Mouse (Mus musculus) C2C12 (cell line): Measurements from ENCODE around the gene Gng8. TPM values are rescaled to one million over a fixed set of nuclear protein-coding genes. Genes with fewer than 3 reads are reported as not detected.
A peak's percentile ranks its signal among the peaks of the same experiment; 100 is the strongest.

Experiments
- H3K27me3 ChIP-seq: one replicate; pipeline ENCODE4 v1.6.1; 2011; ENCODE audit not compliant: control insufficient read depth, insufficient read depth, insufficient read length
- H3K36me3 ChIP-seq: one replicate; pipeline ENCODE4 v1.6.1; 2011; ENCODE audit not compliant: control insufficient read depth, insufficient read depth
- H3K4me3 ChIP-seq: one replicate; pipeline ENCODE4 v1.5.1; 2011; ENCODE audit warnings: mild to moderate bottlenecking, control low read depth; ENCODE audit not compliant: poor library complexity, insufficient read depth, severe bottlenecking
- H3K79me2 ChIP-seq: one replicate; pipeline ENCODE4 v1.6.1; 2011; ENCODE audit not compliant: control insufficient read depth, insufficient read depth
- H3K79me3 ChIP-seq: one replicate; pipeline ENCODE4 v1.6.1; 2011; ENCODE audit warnings: low read depth, control low read depth
- H3ac ChIP-seq: one replicate; pipeline ENCODE3; 2011; ENCODE audit warnings: low read depth; ENCODE audit not compliant: control insufficient read depth, insufficient read length
- CEBPB ChIP-seq: IDR thresholded peaks from one replicate; pipeline ENCODE4 v1.6.1; 2011; ENCODE audit warnings: low read depth, mild to moderate bottlenecking, control low read depth, moderate library complexity
- CTCF ChIP-seq: IDR thresholded peaks from one replicate; pipeline ENCODE4 v1.5.1; 2011; ENCODE audit not compliant: control insufficient read depth, insufficient read depth, insufficient read length
- FOSL1 ChIP-seq: IDR thresholded peaks from one replicate; pipeline ENCODE4 v1.8.0; 2011; ENCODE audit warnings: mild to moderate bottlenecking, low read length; ENCODE audit not compliant: poor library complexity, insufficient read depth, severe bottlenecking
- MAX ChIP-seq: IDR thresholded peaks from one replicate; pipeline ENCODE4 v1.6.1; 2011; ENCODE audit warnings: mild to moderate bottlenecking, control low read depth
- MYOD1 ChIP-seq: IDR thresholded peaks from one replicate; pipeline ENCODE4 v1.6.1; 2011; ENCODE audit warnings: low read depth; ENCODE audit not compliant: control insufficient read depth, insufficient read length
- MYOG ChIP-seq: IDR thresholded peaks from one replicate; pipeline ENCODE4 v1.6.1; 2011; ENCODE audit not compliant: control insufficient read depth, insufficient read length; ENCODE audit errors: extremely low read depth
- USF1 ChIP-seq: IDR thresholded peaks from one replicate; pipeline ENCODE4 v1.6.1; 2011; ENCODE audit warnings: low read depth, mild to moderate bottlenecking, control low read depth, moderate library complexity
- polyA plus RNA-seq: library from polyadenylated mRNA; unstranded; fragments of >200 nt; fragmentation: generic; extraction: Trizol; gene quantifications from one replicate; pipeline ENCODE4 v1.2.1, GENCODE M21; 2012; ENCODE audit warnings: missing spikeins

Gene Gng8
- polyA plus RNA-seq, 1 experiment = 2.6 TPM

DNA sequence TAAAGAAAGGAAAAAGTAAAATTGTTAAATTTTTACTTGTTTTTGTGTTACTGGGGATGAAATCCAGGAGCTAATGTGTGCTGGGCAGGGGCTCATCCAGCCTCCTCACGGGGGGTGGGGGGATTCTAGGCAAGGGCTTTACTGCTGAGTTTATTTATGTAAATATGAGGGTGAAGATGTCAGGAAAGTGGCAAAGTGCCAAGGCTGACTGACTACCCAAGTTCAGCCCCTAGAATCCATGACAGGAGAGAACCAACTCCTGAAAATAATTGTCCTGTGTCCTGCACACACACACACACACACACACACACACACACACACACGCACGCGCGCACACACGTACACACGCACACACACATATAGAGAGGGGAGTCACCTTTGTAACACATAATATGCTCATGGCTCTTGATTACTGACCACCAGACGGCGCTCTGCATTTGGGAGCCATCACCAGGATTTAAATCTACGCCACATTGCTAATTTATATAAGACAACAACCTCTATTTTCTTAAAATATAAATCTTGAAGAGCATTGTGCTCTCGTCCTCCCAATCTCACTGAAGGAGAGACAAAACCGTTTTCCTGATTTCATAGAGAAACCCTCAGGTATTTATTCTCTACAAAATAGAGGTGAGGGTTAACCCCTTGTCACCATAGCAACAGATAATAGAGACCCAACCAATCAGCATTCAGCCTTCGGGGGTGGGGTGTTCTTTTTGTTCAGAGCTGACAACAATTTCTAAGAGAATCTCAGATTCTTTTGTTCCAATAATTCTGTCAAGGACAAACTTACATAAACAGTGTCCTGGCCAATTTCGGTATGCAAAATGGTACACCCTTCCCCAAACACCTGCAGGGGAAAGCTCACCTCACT lies 41.4 kb downstream of the Gng8 start:
- TF ChIP-seq CTCF = no peak
- TF ChIP-seq MYOG = no peak
- TF ChIP-seq USF1 = no peak
- TF ChIP-seq FOSL1 = no peak
- Histone ChIP-seq H3K27me3 (no peaks in the 10 kb centered on the region), H3ac (no peak overlapping the region), H3K79me3 (no peaks in the 10 kb centered on the region), H3K4me3 (no peak overlapping the region), H3K36me3 (no peaks in the 10 kb centered on the region), H3K79me2 (no peaks in the 10 kb centered on the region)

DNA sequence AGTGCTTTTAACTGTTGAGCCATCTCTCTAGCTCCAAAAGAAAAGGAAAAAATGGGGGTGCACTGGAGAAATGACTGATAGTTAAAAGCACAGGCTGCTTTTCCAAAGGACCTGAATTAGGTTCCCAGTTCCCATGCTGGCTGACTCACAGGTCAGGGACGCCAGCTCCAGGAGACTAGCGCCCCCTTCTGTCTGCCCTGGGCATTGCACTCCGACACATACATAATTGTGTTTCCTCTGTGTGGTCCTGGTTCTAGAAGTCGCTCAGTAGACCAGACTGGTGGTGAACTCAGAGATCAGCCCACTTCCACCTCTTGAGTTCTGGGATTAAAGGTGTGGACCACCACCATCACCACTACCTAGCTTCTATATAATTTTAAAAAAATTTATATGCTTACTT lies 45.7 kb downstream of the Gng8 start:
- Histone ChIP-seq H3K27me3 (no peaks in the 10 kb centered on the region), H3K79me3 (no peaks in the 10 kb centered on the region)
- TF ChIP-seq CTCF (peak; percentile 5), USF1 (no peak)

DNA sequence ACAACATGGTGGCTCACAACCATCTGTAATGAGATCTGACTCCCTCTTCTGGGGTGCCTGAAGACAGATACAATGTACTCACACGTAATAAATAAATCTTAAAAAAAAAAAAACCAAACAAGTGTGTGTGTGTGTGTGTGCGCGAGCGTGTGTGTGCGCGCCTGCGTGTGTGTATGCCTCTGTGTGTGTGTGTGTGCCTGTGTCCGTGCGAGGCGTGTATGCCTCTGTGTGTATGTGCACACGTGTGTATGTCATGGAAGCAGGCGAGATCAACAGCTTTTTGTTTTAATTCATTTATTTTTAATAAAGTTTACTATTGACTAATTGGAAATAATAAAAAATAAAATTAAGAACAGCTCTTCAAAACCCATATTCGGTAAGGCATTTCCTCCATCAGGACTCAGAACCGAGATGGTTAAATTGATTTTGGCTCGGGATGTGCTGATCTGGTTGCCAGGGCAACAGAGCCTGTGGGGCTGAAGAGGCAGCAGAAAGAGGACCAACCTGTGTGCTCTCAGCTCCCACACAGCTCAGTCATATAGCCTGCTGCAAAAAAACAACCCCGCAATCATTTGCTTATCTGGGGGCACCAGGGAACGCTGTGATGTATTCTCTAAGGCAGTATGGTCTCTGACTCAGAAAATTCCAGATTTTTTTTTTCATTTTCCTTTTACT lies 46.7 kb downstream of the Gng8 start:
- H3K79me2 ChIP-seq = no peaks in the 10 kb centered on the region
- no peaks in the 10 kb centered on the region for H3K27me3 ChIP-seq
- H3K36me3 ChIP-seq = no peaks in the 10 kb centered on the region
- H3K79me3 ChIP-seq = no peaks in the 10 kb centered on the region
- H3K4me3 ChIP-seq = no peak overlapping the region
- TF ChIP-seq FOSL1 = no peak
- TF ChIP-seq CEBPB = no peak
- TF ChIP-seq MAX = no peak
- TF ChIP-seq USF1 = no peak
- TF ChIP-seq CTCF = no peak
- TF ChIP-seq MYOD1 = no peak
- TF ChIP-seq MYOG = no peak
- H3ac ChIP-seq = no peak overlapping the region

More for the DNA sequence above, 45.7 kb downstream of the Gng8 start:
- Histone ChIP-seq H3K36me3 (no peaks in the 10 kb centered on the region), H3ac (no peak overlapping the region), H3K4me3 (no peak overlapping the region), H3K79me2 (no peaks in the 10 kb centered on the region)

DNA sequence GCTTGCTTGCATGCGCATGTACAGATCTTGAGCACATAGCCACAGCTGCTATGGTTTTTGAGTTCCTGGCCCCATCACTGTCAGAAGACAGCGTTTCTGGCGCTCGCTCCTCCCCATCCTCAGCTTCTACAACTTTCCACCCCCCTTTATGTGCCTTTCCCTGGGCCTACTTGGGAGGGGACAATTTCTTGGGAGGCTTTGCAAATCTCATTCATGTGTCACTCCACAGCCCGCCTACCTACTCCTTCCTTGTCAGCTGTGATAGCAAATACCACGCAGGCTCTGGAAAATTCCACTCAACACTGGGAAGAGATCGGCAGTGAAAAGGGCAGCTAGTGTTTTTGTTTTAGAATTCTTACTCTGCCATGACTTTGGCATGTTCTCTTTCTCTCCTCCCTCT lies 48.7 kb downstream of the Gng8 start:
- TF ChIP-seq MAX (no peak), USF1 (no peak), CTCF (no peak), MYOG (no peak), CEBPB (no peak), MYOD1 (no peak), FOSL1 (no peak)
- no peaks in the 10 kb centered on the region for H3K79me3 ChIP-seq
- H3K36me3 ChIP-seq = no peaks in the 10 kb centered on the region
- no peaks in the 10 kb centered on the region for H3K27me3 ChIP-seq
- no peaks in the 10 kb centered on the region for H3K79me2 ChIP-seq
- H3K4me3 ChIP-seq = no peak overlapping the region
- no peak overlapping the region for H3ac ChIP-seq

DNA sequence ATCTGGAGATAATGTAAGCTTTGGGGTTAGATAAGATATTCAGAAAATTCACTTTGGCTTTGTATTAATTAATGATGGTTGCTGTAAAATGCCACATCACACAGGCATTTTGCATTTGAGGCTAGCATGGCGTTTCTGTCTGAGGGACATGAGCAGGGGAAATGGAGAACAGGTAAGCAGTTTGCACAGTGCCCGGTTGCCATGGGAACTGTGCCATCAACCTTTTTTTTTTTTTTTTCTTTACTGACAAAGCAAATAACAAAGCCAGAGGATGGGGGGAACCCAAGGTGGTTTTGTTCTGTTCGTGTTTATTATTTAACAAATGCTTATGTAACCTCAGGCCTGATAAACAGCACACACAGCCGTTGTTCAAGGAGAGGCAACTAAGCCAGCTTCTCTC lies 51.3 kb downstream of the Gng8 start:
- no peak for TF ChIP-seq FOSL1
- TF ChIP-seq USF1 = no peak
- TF ChIP-seq MAX = no peak
- TF ChIP-seq CEBPB = no peak
- no peak for TF ChIP-seq MYOG
- no peak for TF ChIP-seq MYOD1
- H3K27me3 ChIP-seq = no peaks in the 10 kb centered on the region
- no peak overlapping the region for H3K4me3 ChIP-seq
- no peaks in the 10 kb centered on the region for H3K36me3 ChIP-seq
- no peak overlapping the region for H3ac ChIP-seq
- H3K79me3 ChIP-seq = no peaks in the 10 kb centered on the region
- no peaks in the 10 kb centered on the region for H3K79me2 ChIP-seq

DNA sequence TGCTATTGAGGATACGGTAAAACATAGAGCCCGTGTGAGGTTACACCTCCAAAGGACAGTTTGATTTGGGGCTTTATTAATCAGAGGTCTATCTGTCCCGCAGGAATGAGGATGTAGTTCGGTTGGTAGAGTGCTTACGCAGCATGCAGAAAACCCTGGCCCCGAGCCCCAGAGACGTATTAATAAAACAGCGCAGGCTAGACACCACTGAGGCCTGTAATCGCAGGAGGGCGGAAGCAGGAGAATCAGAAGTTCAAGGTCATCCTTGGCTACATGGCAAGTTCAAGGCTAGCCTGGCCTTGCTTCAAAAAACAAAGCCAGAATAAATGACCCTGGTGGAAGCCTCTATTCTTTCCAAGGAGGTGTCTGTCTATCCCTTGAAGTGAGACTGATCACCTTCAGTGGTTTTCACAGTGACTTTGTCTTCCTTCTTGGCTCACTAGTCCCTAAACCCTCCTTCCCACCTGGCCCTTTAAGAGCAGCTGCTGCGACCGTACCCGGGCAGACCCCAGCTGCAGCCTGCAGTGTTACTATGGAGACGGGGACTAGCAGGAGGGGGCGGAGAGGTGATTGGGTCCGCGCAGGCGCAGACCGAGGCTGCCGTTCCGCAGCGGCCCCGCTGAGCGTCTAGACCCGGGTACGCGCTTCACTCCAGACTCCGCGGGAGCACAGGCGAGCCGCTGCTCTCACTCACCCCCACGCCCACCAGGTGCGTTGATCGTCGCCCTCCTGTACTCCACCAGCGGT lies 52.6 kb downstream of the Gng8 start, which contains the start of gene Pnmal2:
Gene Pnmal2 (plus strand): TSS at position 622 of the 747 bp plus-strand sequence.
- Histone ChIP-seq H3K79me2 (no peaks in the 10 kb centered on the region), H3K79me3 (no peaks in the 10 kb centered on the region), H3K36me3 (no peaks in the 10 kb centered on the region), H3ac (peak within 1 kb of the TSS; percentile 64), H3K27me3 (no peaks in the 10 kb centered on the region), H3K4me3 (no peak within 1 kb of the TSS)
- TF ChIP-seq MYOD1 (peak; percentile 28), MAX (no peak), FOSL1 (no peak)
